Comparison of ENCODE assay signal across 1 mouse cellular context in genomic region chr5:31713280-31713711, GRCm38 (mm10).
TF ChIP-seq lines count a peak whose summit lies in the region.

No protein-coding gene starts in this region.

TF ChIP-seq in MEL, 35 proteins besides CTCF, POLR2A, EP300 and RAD21 (continued from another document):
- TF ChIP-seq MAZ (IDR thresholded peaks at IDR 0.05; ENCODE audit: low read depth, low read length), result no peak
- TF ChIP-seq ZNF384 (IDR thresholded peaks at IDR 0.05; ENCODE audit: low read depth, low read length), result no peak
